Mouse (Mus musculus): Measurements from ENCODE around the gene Eno2. TPM values are rescaled to one million over a fixed set of nuclear protein-coding genes. Genes with fewer than 3 reads are reported as not detected.
A peak's percentile ranks its signal among the peaks of the same experiment; 100 is the strongest.

The Eno2 gene
- polyA plus RNA-seq, 1 experiment from 2014 or later, result 4.0 TPM

DNA sequence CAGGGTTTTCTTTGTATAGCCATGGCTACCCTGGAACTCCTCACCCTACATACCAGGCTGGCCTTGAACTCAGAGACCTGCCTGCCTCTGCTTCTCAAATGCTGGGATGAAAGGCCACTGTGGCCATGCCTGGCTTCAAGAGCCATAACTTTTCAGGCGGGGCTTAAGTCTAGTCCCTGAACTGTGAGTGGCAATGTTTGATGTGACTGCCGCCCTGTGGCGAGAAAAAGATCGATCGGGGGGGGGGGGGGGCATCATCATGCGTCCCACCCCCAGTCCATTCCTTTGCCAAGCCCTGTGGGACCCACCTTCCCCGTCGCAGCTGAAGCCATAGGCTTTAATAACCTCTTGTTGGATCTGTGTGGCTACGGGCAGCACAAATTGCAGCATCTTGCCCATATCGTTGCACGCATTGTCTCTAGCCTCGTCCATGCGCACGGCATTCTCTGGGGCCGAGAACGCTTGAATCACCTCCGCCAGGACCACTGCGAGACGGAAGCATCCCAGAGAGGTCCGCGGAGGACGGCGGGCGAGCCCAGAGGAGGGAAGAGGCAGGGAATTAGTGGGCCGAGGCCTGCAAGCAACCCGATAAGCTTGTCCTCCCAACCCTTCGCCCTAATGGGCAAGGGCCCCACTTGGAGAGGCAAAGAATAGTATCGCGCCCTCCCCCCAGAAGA is 29.1 kb downstream of the Eno2 start:
- peak overlapping the region; percentile 99 for H3K27ac ChIP-seq
- under 1% methylated on average over 29 of the region's 29 CpGs for WGBS
- H3K4me1 ChIP-seq, result peaks cover 64% of the 10 kb centered on the region
- H3K4me3 ChIP-seq, result peak overlapping the region; percentile 74
- no peaks in the 10 kb centered on the region for H3K9me3 ChIP-seq
- no peak for DNase-seq (ENCODE audit: extremely low spot score, low spot score)
- H3K27me3 ChIP-seq (ENCODE audit: poor library complexity, severe bottlenecking), result no peaks in the 10 kb centered on the region
- peaks cover 42% of the 10 kb centered on the region for H3K36me3 ChIP-seq (replicated peaks)

DNA sequence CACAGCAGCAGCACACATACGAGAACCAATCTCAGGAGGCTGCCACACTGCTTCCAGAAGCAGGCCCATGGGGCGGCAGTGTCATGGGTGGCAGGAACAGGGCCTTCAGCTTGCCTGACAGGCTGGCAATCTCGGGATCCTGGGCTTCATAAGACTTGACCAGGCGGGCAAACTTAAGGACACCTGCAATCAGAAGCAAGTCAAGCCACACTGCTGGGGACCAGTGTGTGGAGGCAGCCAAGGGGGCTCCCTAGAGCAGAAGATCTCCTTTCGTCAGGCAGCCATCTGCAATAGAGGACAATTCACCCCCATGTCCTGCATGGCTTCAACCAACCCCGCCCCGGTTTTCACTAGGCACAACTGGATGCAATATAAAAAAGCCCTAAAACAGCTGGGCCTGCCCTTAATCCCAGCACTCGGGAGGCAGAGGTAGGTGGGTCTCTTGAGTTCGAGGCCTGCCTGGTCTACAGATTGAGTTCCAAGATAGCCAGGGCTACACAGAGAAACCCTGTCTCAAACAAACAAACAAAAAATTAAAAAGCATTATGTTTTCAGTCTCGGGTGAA is 30.2 kb downstream of the Eno2 start:
- Histone ChIP-seq H3K27me3 (ENCODE audit: poor library complexity, severe bottlenecking) (no peaks in the 10 kb centered on the region), H3K27ac (peak overlapping the region; percentile 99; the same call in 1 of the 2 replicates), H3K36me3 (replicated peaks) (peaks cover 33% of the 10 kb centered on the region), H3K4me3 (peak overlapping the region; percentile 74; the same call in 1 of the 2 replicates), H3K4me1 (peaks cover 56% of the 10 kb centered on the region), H3K9me3 (no peaks in the 10 kb centered on the region)
- DNase-seq (ENCODE audit: extremely low spot score, low spot score), result no peak
- 88% methylated on average over 10 of the region's 10 CpGs for WGBS

DNA sequence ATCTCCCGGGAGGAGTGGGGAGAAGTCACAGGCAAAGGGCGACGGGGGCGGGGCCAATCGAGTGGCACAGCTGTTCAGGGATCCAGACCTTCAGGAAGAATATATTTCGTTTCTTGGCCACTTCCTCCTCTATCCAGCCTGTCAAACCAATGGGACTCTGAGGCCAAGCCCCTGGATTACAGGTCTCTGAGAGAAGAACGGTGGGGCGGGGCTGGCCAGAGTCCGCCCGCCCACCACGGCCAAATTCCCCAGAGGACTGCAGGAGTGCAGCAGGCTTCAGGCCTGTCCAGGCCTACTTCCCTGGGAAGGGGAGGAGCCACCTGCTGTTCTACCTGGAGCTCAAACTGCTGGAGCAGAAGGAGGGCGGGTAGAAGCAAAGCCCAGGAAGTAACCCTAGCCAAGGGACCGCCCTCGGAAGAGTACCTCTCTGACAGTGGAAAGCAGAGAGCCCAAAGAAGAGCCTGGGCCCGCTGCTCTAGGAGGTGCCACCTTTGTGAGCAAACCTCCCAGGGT is 30.9 kb downstream of the Eno2 start, which contains the start of gene Ptpn6:
Ptpn6 (minus strand) TSS at position 204 of the 513 bp plus-strand sequence.
- peak within 1 kb of the TSS; percentile 44; the same call in 1 of the 2 replicates for H3K27ac ChIP-seq
- no peaks in the 10 kb centered on the region for H3K9me3 ChIP-seq
- H3K4me1 ChIP-seq, result peaks cover 56% of the 10 kb centered on the region
- DNase-seq (ENCODE audit: extremely low spot score, low spot score), result no peak
- H3K4me3 ChIP-seq, result peak within 1 kb of the TSS; percentile 16
- H3K27me3 ChIP-seq (ENCODE audit: poor library complexity, severe bottlenecking), result no peaks in the 10 kb centered on the region
- peaks cover 25% of the 10 kb centered on the region for H3K36me3 ChIP-seq (replicated peaks)
- 28% methylated on average over 15 of the region's 15 CpGs for WGBS

DNA sequence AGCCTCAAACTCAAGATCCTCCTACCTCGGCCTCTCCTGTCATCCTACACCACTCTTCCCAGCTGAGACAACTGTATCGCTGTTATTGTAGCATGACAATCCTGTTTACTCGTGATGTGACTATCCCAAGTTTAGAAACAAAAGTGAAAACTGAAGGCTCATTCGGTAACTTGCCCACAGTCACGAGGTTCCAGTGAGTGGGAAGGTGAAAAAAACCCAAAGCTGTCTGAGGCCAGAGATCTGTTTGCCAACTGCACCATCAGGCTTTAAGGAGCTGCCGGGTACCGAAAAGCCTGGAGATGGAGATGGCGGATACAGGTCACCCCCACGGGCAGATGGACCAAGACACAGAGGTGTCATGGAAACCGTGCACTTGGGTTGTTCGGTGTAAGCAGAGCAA is 32.4 kb downstream of the Eno2 start:
- Histone ChIP-seq H3K4me1 (peaks cover 54% of the 10 kb centered on the region), H3K4me3 (no peak overlapping the region), H3K36me3 (replicated peaks) (peaks cover 14% of the 10 kb centered on the region; the same call in 1 of the 2 replicates), H3K27ac (no peak overlapping the region), H3K27me3 (ENCODE audit: poor library complexity, severe bottlenecking) (no peaks in the 10 kb centered on the region), H3K9me3 (no peaks in the 10 kb centered on the region)
- WGBS, result 92% methylated on average over 11 of the region's 11 CpGs
- DNase-seq (ENCODE audit: extremely low spot score, low spot score), result no peak

DNA sequence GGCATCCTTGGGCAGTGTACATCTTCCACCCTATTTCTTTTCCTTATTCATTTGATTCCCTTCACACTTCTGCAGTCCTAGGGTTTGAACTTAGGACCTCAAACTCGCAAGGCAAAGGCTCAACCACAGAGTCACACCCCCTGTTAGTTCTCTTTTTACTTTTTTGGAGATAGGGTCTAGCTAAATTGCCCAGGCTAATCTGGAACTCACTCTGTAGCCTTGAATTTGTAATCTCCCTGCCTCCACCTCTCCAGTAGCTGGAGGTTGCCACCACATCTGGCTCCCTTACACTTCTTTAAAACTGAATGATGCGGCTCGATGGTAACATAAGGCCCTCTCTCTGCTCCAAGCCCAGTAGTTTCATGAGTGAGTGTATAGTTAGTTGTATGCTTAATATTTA is 35.1 kb downstream of the Eno2 start:
- 92% methylated on average over 3 of the region's 3 CpGs for WGBS

DNA sequence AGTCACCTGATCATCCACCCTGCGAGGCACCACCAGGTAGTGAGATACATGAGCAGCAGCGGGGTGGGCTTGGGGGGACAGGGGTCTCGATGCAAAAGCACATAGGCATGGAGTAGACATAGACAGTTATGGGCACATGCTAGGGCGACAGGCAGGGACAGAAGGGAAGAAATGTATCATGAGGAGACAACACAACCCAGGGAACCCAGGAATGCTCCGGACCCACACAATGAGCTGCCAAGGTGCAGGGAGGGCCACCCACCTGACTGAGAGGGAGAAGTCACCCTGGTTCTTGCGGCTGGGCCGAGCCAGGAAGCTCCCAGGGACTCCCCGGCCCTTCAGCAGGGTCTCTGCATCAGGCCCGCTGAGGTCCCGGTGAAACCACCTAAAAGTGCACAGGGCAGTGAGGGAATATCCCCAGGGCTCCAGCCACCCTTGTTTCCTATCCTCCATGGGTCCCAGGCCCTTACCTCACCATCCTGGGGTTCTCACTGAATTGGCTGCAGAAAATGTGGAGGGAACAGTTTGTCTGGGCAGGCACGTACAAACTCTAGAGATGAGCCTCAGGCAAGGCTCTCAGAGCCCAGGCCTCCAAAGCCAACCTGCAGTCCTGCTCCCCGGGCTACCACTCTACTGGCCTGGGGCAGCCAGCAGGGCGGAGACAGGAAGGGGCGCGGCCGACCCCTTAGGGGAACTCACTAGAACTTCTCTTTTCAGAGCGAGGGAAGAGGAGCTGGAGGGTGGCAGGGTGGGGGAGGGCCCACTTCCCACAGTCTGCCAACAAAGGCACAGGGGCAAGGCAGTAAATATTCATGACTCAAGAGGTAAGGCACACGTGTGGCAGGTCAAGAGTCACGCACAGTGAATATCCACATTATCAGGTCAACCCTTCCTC is 36.8 kb downstream of the Eno2 start:
- H3K27me3 ChIP-seq (ENCODE audit: poor library complexity, severe bottlenecking), result no peaks in the 10 kb centered on the region
- no peak for DNase-seq (ENCODE audit: extremely low spot score, low spot score)
- H3K27ac ChIP-seq, result peak overlapping the region; percentile 45
- no peaks in the 10 kb centered on the region for H3K9me3 ChIP-seq
- H3K4me3 ChIP-seq, result no peak overlapping the region
- H3K4me1 ChIP-seq, result peaks cover 20% of the 10 kb centered on the region
- WGBS, result 51% methylated on average over 19 of the region's 19 CpGs
- H3K36me3 ChIP-seq (replicated peaks), result no peaks in the 10 kb centered on the region

More for the DNA sequence above, 35.1 kb downstream of the Eno2 start:
- peaks cover 14% of the 10 kb centered on the region; the same call in 1 of the 2 replicates for H3K36me3 ChIP-seq (replicated peaks)
- no peak overlapping the region for H3K4me3 ChIP-seq
- H3K27me3 ChIP-seq (ENCODE audit: poor library complexity, severe bottlenecking), result no peaks in the 10 kb centered on the region
- peaks cover 33% of the 10 kb centered on the region for H3K4me1 ChIP-seq
- H3K27ac ChIP-seq, result no peak overlapping the region
- no peak for DNase-seq (ENCODE audit: extremely low spot score, low spot score)
- H3K9me3 ChIP-seq, result no peaks in the 10 kb centered on the region

DNA sequence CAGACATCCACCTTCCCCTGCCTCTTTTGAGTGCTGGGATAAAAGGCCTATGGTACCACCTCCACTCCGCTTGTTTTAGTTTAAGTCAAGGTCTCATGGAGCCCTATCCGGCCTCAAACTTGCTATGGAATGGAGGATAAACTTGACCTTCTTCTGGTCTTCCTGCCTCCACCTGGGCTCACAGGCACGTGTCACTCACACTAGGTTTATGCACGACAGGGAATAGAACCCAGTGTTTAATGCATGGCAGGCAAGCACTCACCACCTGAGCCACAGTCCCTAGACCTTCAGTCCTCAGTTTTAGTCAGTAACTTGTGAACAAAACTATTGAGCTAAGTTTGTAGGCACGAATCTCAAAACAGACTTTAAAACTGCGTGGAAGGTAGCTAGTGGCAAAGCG is 38.4 kb downstream of the Eno2 start:
- H3K27me3 ChIP-seq (ENCODE audit: poor library complexity, severe bottlenecking), result no peaks in the 10 kb centered on the region
- no peak overlapping the region for H3K27ac ChIP-seq
- no peaks in the 10 kb centered on the region for H3K36me3 ChIP-seq (replicated peaks)
- no peaks in the 10 kb centered on the region for H3K9me3 ChIP-seq
- WGBS, result 88% methylated on average over 7 of the region's 7 CpGs
- no peak overlapping the region for H3K4me3 ChIP-seq
- DNase-seq (ENCODE audit: extremely low spot score, low spot score), result no peak
- H3K4me1 ChIP-seq, result peaks cover 15% of the 10 kb centered on the region

DNA sequence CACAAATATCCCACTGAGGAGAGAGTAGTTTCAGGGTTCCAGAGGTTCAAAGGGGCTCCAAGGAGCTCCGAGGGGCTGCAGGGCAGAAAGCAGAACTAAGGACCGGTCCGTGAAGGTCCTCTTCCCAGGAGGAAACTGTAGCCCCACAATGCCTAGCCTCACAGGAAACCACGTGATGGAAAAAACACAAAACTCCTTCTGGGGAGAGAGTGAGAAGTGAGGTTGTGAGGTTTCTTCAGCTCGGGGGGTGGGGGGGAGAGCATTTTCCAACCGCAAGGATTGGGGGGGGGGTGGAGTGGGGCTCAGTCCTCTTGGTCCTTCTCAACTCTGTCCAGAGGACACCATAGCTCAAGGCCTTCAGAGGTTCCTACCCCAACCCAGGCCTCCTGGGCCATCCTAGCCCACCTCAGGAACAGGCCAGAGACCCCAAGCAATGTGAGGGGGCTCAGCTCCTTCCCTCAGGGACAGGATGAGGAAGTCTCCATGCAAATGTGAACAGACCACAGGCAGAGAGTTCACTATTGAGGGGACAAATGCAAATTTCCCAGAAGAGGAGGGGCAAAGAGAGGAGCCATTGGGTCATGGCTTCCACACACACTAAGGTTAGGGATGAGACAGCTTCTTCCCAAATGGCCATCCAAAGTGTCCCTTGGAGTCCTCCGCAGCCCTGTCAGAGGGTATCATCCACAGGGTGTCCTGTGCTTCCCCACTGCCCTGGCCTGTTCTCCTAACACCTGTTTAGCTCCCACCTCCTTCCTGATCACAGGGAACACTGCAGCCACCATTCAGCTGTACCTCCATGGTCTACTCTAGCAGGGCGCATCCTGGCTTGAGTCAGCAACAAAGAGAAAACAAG is 39.4 kb downstream of the Eno2 start:
- 88% methylated on average over 8 of the region's 8 CpGs for WGBS

DNA sequence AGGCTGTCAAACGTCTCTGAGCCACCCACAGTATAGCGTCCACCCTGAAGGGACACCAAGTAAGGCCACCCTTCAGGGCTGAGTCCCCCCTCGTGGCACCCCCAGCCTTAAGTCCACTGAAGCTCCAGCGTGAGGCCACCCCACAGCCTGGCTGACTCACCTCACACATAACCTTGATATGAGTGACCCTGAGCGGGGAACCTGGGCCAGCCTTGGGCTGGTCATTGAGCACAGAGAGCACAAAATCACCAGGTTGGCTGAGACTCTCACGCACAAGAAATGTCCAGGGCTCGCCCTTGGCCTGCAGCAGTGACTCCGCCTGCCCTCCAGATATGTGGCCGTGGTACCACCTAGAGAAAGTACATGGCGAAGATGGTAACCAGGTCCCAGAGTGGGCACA is 40.9 kb downstream of the Eno2 start:
- Histone ChIP-seq H3K36me3 (replicated peaks) (no peaks in the 10 kb centered on the region), H3K4me3 (no peak overlapping the region), H3K27me3 (ENCODE audit: poor library complexity, severe bottlenecking) (no peaks in the 10 kb centered on the region), H3K27ac (no peak overlapping the region), H3K9me3 (no peaks in the 10 kb centered on the region), H3K4me1 (peaks cover 15% of the 10 kb centered on the region)
- no peak for DNase-seq (ENCODE audit: extremely low spot score, low spot score)
- 91% methylated on average over 10 of the region's 10 CpGs for WGBS

More for the DNA sequence above, 39.4 kb downstream of the Eno2 start:
- Histone ChIP-seq H3K36me3 (replicated peaks) (no peaks in the 10 kb centered on the region), H3K9me3 (no peaks in the 10 kb centered on the region), H3K27me3 (ENCODE audit: poor library complexity, severe bottlenecking) (no peaks in the 10 kb centered on the region), H3K27ac (no peak overlapping the region), H3K4me1 (peaks cover 15% of the 10 kb centered on the region), H3K4me3 (no peak overlapping the region)
- DNase-seq (ENCODE audit: extremely low spot score, low spot score), result no peak

DNA sequence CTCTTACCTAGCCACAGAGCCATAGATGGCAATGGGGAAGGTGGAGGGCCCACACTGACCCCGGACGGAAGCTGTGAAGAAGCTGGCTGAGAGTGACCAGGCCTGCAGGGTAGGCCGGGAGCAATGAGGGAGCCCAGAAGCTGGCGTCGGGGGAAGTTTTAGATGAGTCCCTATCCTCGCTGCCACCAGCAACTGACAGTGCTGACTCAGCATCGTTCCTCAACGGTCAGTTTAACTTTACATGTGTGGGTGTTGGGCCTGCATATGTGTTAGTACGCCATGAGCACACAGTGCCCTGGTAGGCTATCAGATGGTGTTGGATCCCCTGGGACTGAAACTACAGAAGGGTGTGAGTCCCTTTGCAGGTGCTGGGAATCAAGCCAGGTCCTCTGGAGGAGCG is 45.0 kb downstream of the Eno2 start:
- Histone ChIP-seq H3K36me3 (replicated peaks) (no peaks in the 10 kb centered on the region), H3K9me3 (no peaks in the 10 kb centered on the region), H3K27ac (no peak overlapping the region), H3K27me3 (ENCODE audit: poor library complexity, severe bottlenecking) (no peaks in the 10 kb centered on the region), H3K4me3 (no peak overlapping the region), H3K4me1 (peaks cover 26% of the 10 kb centered on the region)
- no peak for DNase-seq (ENCODE audit: extremely low spot score, low spot score)
- WGBS, result 92% methylated on average over 10 of the region's 10 CpGs

DNA sequence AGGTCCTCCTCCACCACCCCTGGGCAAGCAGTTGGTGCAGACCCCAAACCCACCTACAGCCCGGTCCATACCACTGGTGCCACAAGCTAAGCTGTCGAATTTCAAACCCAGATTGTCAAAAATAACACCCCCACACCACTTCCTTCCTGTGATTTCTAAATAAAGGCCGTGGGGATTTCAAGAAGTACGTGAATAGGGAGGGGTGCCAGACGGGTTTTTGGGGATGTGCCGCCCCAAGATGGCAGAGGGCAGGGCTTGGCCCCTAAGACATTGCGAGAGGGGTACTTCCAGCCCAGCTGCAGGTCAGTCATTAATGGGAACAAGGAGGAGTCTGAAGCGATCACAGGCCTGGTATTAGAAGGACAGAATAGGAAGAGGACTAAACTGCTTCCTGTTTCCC is 45.9 kb downstream of the Eno2 start:
- no peak overlapping the region for H3K27ac ChIP-seq
- H3K4me3 ChIP-seq, result no peak overlapping the region
- no peaks in the 10 kb centered on the region for H3K27me3 ChIP-seq (ENCODE audit: poor library complexity, severe bottlenecking)
- no peaks in the 10 kb centered on the region for H3K36me3 ChIP-seq (replicated peaks)
- H3K9me3 ChIP-seq, result no peaks in the 10 kb centered on the region
- 82% methylated on average over 8 of the region's 8 CpGs for WGBS
- peaks cover 35% of the 10 kb centered on the region for H3K4me1 ChIP-seq
- DNase-seq (ENCODE audit: extremely low spot score, low spot score), result no peak

All from forebrain, embryonic 10.5 days (tissue).